Mouse (Mus musculus) adrenal gland (tissue): Measurements from ENCODE around the gene Nup188.

Experiments
- intact Hi-C: fragments of 180-260 bp; cut with DNase I; formaldehyde crosslinking; loops from one replicate; pipeline ENCODE4 v1.15.1; 2025
- microRNA-seq, 2 experiments: library from miRNA; unstranded; fragments of <30 nt; microRNA quantifications; one replicate each; pipeline ENCODE4; 2019

Nup188 gene

DNA sequence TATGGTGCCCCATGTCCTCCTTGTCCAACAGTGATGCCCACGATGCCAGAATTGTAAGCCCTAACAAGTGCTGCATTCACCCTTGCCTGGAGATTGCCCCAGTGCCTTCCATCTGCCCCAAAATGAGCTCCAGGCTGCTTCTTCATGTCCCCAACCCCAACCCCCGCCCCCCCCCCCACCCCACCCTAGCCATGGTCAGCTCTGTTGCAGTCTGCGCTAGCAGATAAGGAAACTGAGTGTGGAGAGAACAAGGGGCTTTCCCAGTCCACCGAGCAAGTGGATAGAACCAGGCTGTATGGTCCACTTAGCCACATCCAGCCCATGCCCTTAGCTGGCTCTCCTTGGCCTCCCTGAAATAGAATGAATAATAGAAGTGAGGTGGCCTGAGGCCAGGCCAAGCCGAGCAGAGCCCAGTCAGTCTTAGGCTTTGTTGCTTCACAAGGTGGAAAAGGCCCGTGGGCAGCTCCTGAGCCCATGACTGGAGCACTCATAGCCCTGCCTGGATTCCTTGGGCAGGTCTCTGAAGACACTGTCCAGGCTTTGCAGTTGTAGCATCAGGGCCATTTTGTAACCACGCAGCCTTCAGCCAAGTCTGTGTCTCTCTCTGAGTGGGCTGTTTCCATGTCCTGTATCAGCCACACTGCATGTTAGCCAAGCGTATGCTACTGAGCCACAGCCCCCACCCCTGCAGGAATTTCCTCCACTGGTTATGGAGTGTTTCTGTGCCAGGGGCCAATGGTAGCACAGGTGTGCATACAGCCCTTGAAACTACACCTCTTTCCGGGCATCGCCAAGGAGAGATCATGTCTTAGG, 94.6 kb downstream of the Nup188 start:
- intact Hi-C loops, result no loop called here

- intact Hi-C loops, result no loop called here
These were observed 95.2 kb downstream of the Nup188 start for GRCm38 (mm10) chr2:30381377-30381725.

DNA sequence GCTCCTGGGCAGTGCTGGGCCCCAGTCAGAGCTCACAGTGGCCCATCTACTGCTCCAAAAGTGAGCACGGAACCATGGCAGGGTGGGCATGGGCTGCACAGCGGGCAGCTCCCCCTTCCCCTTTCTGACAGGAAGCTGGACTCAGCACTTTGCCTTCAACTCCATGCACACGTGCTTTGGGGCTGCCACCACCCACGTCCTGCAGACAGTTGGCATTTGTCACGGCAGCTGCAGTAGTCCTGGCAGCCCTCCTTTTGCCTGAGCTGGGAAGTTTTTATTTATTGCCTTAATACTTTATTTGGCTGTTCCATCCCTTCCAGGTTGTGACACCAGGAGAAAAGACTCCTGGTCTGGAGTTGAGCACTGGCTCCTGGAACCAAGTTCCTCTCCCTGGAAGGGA, 98.6 kb downstream of the Nup188 start:
- intact Hi-C loops, result no loop called here

- intact Hi-C loops, result no loop called here
These were observed 99.4 kb downstream of the Nup188 start for GRCm38 (mm10) chr2:30385591-30385990.

DNA sequence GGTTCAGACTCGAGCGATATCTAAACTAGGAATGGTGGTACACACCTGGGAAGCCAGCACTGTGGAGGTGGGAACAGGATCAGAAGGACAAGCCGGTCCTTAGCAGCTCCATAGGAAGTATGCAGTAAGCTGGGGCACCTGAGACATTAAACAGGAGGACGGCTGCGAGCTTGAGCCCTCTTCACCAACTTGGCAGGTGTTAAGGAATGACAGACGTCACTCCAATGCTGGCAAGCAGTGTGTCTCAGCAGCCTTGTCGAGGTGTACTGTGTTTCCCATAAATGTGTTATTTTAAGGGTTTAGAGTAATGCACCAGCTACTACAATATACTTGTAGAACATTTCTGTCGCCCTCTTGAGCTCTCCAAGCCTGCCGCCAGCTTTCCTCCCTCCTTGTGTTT, 100.7 kb downstream of the Nup188 start:
- intact Hi-C loops, result no loop called here

DNA sequence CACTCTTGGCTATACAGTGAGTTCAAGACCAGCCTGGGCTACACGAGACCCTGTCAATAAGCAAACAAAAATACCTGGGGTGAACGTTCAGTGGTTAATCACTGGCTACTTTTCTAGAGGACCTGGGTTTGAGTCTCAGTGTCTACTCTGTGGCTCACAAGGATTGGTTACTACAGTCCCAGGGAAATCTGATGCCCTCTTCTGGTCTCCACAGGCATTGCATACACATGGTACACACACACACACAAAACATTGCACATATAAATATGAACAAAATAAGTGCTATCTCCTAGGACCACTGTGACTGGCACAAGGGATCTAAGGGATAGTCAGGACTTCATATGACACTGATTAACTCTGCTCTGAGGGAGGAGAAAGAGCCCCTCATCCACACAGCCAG, 102.8 kb downstream of the Nup188 start:
- intact Hi-C loops, result no loop called here

- intact Hi-C loops, result no loop called here
These were observed 105.9 kb downstream of the Nup188 start, which contains the start of gene Dolpp1 for GRCm38 (mm10) chr2:30392114-30392576. Dolpp1 (plus strand) TSS chr2:30392254.

- intact Hi-C loops, result no loop called here
These were observed 106.6 kb downstream of the Nup188 start for GRCm38 (mm10) chr2:30392577-30393369.

GRCm38 (mm10) chr2:30393370-30393656, 107.1 kb downstream of the Nup188 start:
- intact Hi-C loops, result no loop called here

Small RNA genes lying within 50 kb of the gene (microRNA-seq; reads per million reads assigned to microRNA genes)
- 0 reads per million in 2 experiments for gene Gm47292
